Mouse (Mus musculus): ENCODE data around the gene Tas2r144.

Tas2r144 gene

GRCm38 (mm10) chr6:42264626-42265312 lies 49.6 kb downstream of the Tas2r144 start, which contains the start of gene Casp2:
TSS of gene Casp2 (plus strand) at chr6:42264985.
- in situ Hi-C loops (cut with MboI) = no loop called here

Data from mature B cell (primary cell).